23 mouse cellular contexts compared by ENCODE assay signal in genomic region chr2:77962450-77963193, GRCm38 (mm10).
"Had no signal": no experiment of that assay in that cellular context is flagged by ENCODE, and none has a peak within 500 bp of the region (broad histone marks: within the 10 kb centered on the region; RNA-seq: fewer than 3 reads in every experiment).

No protein-coding gene starts in this region.

- H3K4me1 ChIP-seq: hindbrain, embryonic 10.5 days; hindbrain, embryonic 12.5 days; intestine, embryonic 15.5 days; limb, embryonic 13.5 days; limb, embryonic 15.5 days; liver, embryonic 12.5 days had no signal

- H3K9ac ChIP-seq: hindbrain, embryonic 12.5 days; hindbrain, embryonic 14.5 days; intestine, embryonic 15.5 days; limb, embryonic 13.5 days; limb, embryonic 15.5 days; liver, embryonic 12.5 days; liver, embryonic 14.5 days had no signal

- H3K4me3 ChIP-seq: heart, adult 2 months; hindbrain, embryonic 10.5 days; hindbrain, embryonic 12.5 days; intestine, embryonic 15.5 days; limb, embryonic 13.5 days; limb, embryonic 15.5 days; liver, embryonic 12.5 days had no signal

- H3K9me3 ChIP-seq: hindbrain, embryonic 10.5 days; hindbrain, embryonic 12.5 days; intestine, embryonic 15.5 days; limb, embryonic 13.5 days; limb, embryonic 15.5 days; liver, embryonic 12.5 days had no signal

- H3K27me3 ChIP-seq: hindbrain, embryonic 12.5 days; intestine, embryonic 15.5 days; limb, embryonic 13.5 days; limb, embryonic 15.5 days; liver, embryonic 12.5 days had no signal

- DNase-seq: gastrocnemius, postnatal 14 days; heart, adult 2 months; heart, postnatal 10 days; heart, postnatal 4 days; kidney, adult 18-20 months; kidney, adult 8-10 months; kidney, postnatal 10 days; kidney, postnatal 36 days; layer of hippocampus, adult 9-11 months; layer of hippocampus, postnatal 36 days; left cerebral cortex, postnatal 4 days had no signal

- H3K27ac ChIP-seq: heart, adult 2 months; hindbrain, embryonic 10.5 days; hindbrain, embryonic 12.5 days; hindbrain, embryonic 14.5 days; intestine, embryonic 15.5 days; limb, embryonic 13.5 days; limb, embryonic 15.5 days; liver, embryonic 12.5 days; liver, embryonic 14.5 days had no signal

- H3K4me2 ChIP-seq: heart, embryonic 11.5 days; hindbrain, embryonic 12.5 days; hindbrain, embryonic 14.5 days; intestine, embryonic 15.5 days; limb, embryonic 13.5 days; limb, embryonic 15.5 days; liver, embryonic 12.5 days had no signal

- ATAC-seq: hindbrain, embryonic 16.5 days; inflammation-experienced regulatory T-cells, adult 6 months; intestine, embryonic 15.5 days; intestine, postnatal 0 days; liver, embryonic 12.5 days had no signal

- H3K36me3 ChIP-seq: hindbrain, embryonic 10.5 days; hindbrain, embryonic 12.5 days; intestine, embryonic 15.5 days; limb, embryonic 13.5 days; limb, embryonic 15.5 days; liver, embryonic 12.5 days had no signal
